Mouse (Mus musculus): ENCODE results near the gene Btd.
"Not testable (repeated sequence)": the region's sequence is repeated elsewhere in the genome, so short reads cannot be mapped to it uniquely, and the experiment has no call there.

Gene Btd

GRCm38 (mm10) chr14:31640890-31641505, at the start of gene Btd, which contains the start of gene Hacl1:
Btd (plus strand) TSS chr14:31641028.
Hacl1 (minus strand) TSS chr14:31641286.
- DNase-seq (ENCODE audit: low read depth, low spot score) = peak; percentile 96

GRCm38 (mm10) chr14:31591243-31591642, 49.6 kb upstream of the Btd start, which contains the start of gene Colq:
Colq (minus strand) TSS chr14:31591343.
- no peak for DNase-seq (ENCODE audit: low read depth, low spot score)

- no peak for DNase-seq (ENCODE audit: low read depth, low spot score)
Observed at GRCm38 (mm10) chr14:31593036-31593435, 47.8 kb upstream of the Btd start.

- no peak for DNase-seq (ENCODE audit: low read depth, low spot score)
Observed at GRCm38 (mm10) chr14:31594693-31595092, 46.1 kb upstream of the Btd start.

GRCm38 (mm10) chr14:31596408-31596807, 44.4 kb upstream of the Btd start:
- no peak for DNase-seq (ENCODE audit: low read depth, low spot score)

GRCm38 (mm10) chr14:31597446-31597845, 43.4 kb upstream of the Btd start:
- DNase-seq (ENCODE audit: low read depth, low spot score) = no peak

GRCm38 (mm10) chr14:31601908-31602615, 38.8 kb upstream of the Btd start:
- no peak for DNase-seq (ENCODE audit: low read depth, low spot score)

- DNase-seq (ENCODE audit: low read depth, low spot score) = not testable (repeated sequence)
Observed at GRCm38 (mm10) chr14:31602616-31602979, 38.2 kb upstream of the Btd start.

GRCm38 (mm10) chr14:31604916-31605315, 35.9 kb upstream of the Btd start:
- DNase-seq (ENCODE audit: low read depth, low spot score) = no peak

GRCm38 (mm10) chr14:31605514-31605913, 35.3 kb upstream of the Btd start:
- peak; percentile 58 for DNase-seq (ENCODE audit: low read depth, low spot score)

- peak; percentile 7 for DNase-seq (ENCODE audit: low read depth, low spot score)
Observed at GRCm38 (mm10) chr14:31611986-31612385, 28.8 kb upstream of the Btd start.

GRCm38 (mm10) chr14:31613671-31614070, 27.2 kb upstream of the Btd start:
- DNase-seq (ENCODE audit: low read depth, low spot score) = no peak

- DNase-seq (ENCODE audit: low read depth, low spot score) = no peak
Observed at GRCm38 (mm10) chr14:31617204-31617603, 23.6 kb upstream of the Btd start.

- DNase-seq (ENCODE audit: low read depth, low spot score) = no peak
Observed at GRCm38 (mm10) chr14:31617997-31618396, 22.8 kb upstream of the Btd start.

GRCm38 (mm10) chr14:31620591-31621223, 20.1 kb upstream of the Btd start:
- DNase-seq (ENCODE audit: low read depth, low spot score) = no peak

GRCm38 (mm10) chr14:31622748-31623147, 18.1 kb upstream of the Btd start:
- DNase-seq (ENCODE audit: low read depth, low spot score) = no peak

- peak; percentile 38 for DNase-seq (ENCODE audit: low read depth, low spot score)
Observed at GRCm38 (mm10) chr14:31630677-31631076, 10.2 kb upstream of the Btd start.

GRCm38 (mm10) chr14:31640346-31640889, 410 bp upstream of the Btd start, which contains the start of gene Gm49387:
Gm49387 (minus strand) TSS chr14:31640878.
- DNase-seq (ENCODE audit: low read depth, low spot score) = no peak

- no peak for DNase-seq (ENCODE audit: low read depth, low spot score)
Observed at GRCm38 (mm10) chr14:31641506-31642155, 803 bp downstream of the Btd start.

GRCm38 (mm10) chr14:31644183-31644830, 3.5 kb downstream of the Btd start:
- no peak for DNase-seq (ENCODE audit: low read depth, low spot score)

- peak; percentile 57 for DNase-seq (ENCODE audit: low read depth, low spot score)
Observed at GRCm38 (mm10) chr14:31644931-31645547, 4.2 kb downstream of the Btd start.
